Mouse (Mus musculus) central nervous system, embryonic 18 days (tissue): ENCODE measurements around the gene Capn15. TPM values are rescaled to one million over a fixed set of nuclear protein-coding genes. Genes with fewer than 3 reads are reported as not detected.

Experiments
- polyA plus RNA-seq: library from polyadenylated mRNA; depleted of rRNA; stranded (reverse); fragments of >200 nt; gene quantifications from 2 replicates; pipeline ENCODE4 v1.2.3, GENCODE M21; 2012; rRNA removed

Gene Capn15
- 38.4 and 38.8 TPM in 2 replicates for polyA plus RNA-seq

DNA sequence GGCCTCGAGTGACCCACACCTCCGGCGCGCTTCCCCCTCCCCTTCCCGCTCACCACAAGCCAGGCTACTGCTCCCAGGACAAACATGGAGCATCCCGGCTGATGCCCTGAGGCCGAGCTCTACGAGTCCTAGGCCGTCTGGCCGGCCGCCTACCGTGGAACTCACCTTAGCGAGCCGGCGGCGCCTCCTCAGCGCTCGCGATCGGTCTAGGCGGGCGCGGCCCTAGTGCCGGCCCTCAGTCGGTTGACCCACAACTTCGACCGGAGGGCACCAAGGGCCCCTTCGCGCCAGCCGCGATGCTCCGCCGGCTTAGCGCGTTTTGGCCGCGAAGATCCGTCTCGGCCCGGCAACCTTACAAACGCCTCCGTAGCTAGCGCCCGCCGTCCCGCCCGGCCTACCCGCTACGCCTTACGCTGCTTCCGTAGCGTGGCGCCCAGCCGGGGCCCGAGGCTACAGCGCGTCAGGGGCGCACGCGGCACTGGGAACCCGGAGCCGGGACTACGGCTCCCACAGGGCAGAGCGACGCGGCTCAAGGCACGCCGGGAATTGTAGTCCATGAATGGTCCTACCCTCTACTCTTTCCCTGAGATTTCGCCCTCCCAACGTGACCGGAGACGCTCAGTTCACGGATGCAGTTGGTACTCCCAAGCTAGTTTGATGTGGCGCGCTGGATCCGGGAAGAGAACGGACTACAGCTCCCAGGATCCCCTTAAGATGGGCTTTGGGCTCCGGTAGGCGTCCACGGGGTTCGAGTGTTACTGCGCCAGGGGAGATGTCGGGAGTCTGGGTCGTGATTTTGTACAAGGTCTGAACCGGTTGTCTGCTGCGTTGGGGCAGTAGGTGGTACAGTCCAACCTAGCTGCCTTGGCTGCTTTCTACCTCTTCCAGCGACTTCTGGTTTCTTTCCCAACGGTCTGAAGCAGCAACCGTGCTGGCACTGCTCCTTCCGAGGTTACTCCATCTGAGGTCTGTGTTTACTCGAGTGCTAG, at the start of gene Capn15:
Gene Capn15 (minus strand): TSS at position 491 of the 989 bp plus-strand sequence.

GRCm38 (mm10) chr17:25951803-25952623, 33.6 kb downstream of the Capn15 start, which contains the start of gene A930017K11Rik:
TSS of gene A930017K11Rik (minus strand) at chr17:25952565.

GRCm38 (mm10) chr17:25944366-25945163, 41.0 kb downstream of the Capn15 start, which contains the start of the genes Pigq and Nhlrc4:
TSS of gene Pigq (minus strand) at chr17:25944936.
TSS of gene Nhlrc4 (minus strand) at chr17:25944961.

GRCm38 (mm10) chr17:25919144-25919785, 66.3 kb downstream of the Capn15 start, which contains the start of gene Rab40c:
TSS of gene Rab40c (minus strand) at chr17:25919727.

Other genes starting within 250 kb of the Capn15 start
- 0.15 and 0.17 TPM in 2 replicates for gene Mslnl, start 249.8 kb downstream of the Capn15 start, polyA plus RNA-seq
- 1.6 and 32.1 TPM in 2 replicates for gene Msln, start 231.4 kb downstream of the Capn15 start, polyA plus RNA-seq
- gene Narfl, start 212.0 kb downstream of the Capn15 start, polyA plus RNA-seq = 26.8 and 27.4 TPM in 2 replicates
- gene Haghl, start 200.1 kb downstream of the Capn15 start, polyA plus RNA-seq = 211 and 212 TPM in 2 replicates
- gene Ccdc78, start 199.2 kb downstream of the Capn15 start, polyA plus RNA-seq = 0.12 and 0.13 TPM in 2 replicates
- 106 and 118 TPM in 2 replicates for gene Fam173a, start 192.9 kb downstream of the Capn15 start, polyA plus RNA-seq
- gene AC134908.4, start 190.1 kb downstream of the Capn15 start, polyA plus RNA-seq = 0.33 and 0.57 TPM in 2 replicates
- 90.6 and 111 TPM in 2 replicates for gene Metrn, start 188.7 kb downstream of the Capn15 start, polyA plus RNA-seq
- 79.5 and 95.0 TPM in 2 replicates for gene Fbxl16, start 176.7 kb downstream of the Capn15 start, polyA plus RNA-seq
- 42.3 and 44.7 TPM in 2 replicates for gene Wdr24, start 162.2 kb downstream of the Capn15 start, polyA plus RNA-seq
- 61.3 and 66.9 TPM in 2 replicates for gene Jmjd8, start 156.9 kb downstream of the Capn15 start, polyA plus RNA-seq
- gene Stub1, start 152.4 kb downstream of the Capn15 start, polyA plus RNA-seq = 297 and 308 TPM in 2 replicates
- 105 and 106 TPM in 2 replicates for gene Rhbdl1, start 148.5 kb downstream of the Capn15 start, polyA plus RNA-seq
- 37.0 and 39.2 TPM in 2 replicates for gene Gm20683, start 144.0 kb downstream of the Capn15 start, polyA plus RNA-seq
- gene Rhot2, start 140.9 kb downstream of the Capn15 start, polyA plus RNA-seq = 95.8 and 96.0 TPM in 2 replicates
- 46.9 and 49.8 TPM in 2 replicates for gene Wdr90, start 124.3 kb downstream of the Capn15 start, polyA plus RNA-seq
- gene Mcrip2, start 117.0 kb downstream of the Capn15 start, polyA plus RNA-seq = 20.1 and 21.8 TPM in 2 replicates
- 67.4 and 73.2 TPM in 2 replicates for gene Mettl26, start 110.7 kb downstream of the Capn15 start, polyA plus RNA-seq
- gene Wfikkn1, start 104.9 kb downstream of the Capn15 start, polyA plus RNA-seq = 0.39 and 0.40 TPM in 2 replicates
- 88.6 and 89.3 TPM in 2 replicates for gene Rab40c, start 66.1 kb downstream of the Capn15 start, polyA plus RNA-seq
- gene Pigq, start 40.9 kb downstream of the Capn15 start, polyA plus RNA-seq = 107 and 111 TPM in 2 replicates
- gene Nhlrc4, start 40.8 kb downstream of the Capn15 start, polyA plus RNA-seq = 0.29 and 0.44 TPM in 2 replicates
- 0.62 and 1.1 TPM in 2 replicates for gene A930017K11Rik, start 33.2 kb downstream of the Capn15 start, polyA plus RNA-seq
- gene Rab11fip3, start 83.8 kb upstream of the Capn15 start, polyA plus RNA-seq = 58.8 and 66.0 TPM in 2 replicates
- gene Decr2, start 104.5 kb upstream of the Capn15 start, polyA plus RNA-seq = 34.1 and 34.8 TPM in 2 replicates
- 24.6 and 25.0 TPM in 2 replicates for gene Nme4, start 109.8 kb upstream of the Capn15 start, polyA plus RNA-seq
- 9.5 and 10.5 TPM in 2 replicates for gene Tmem8, start 127.5 kb upstream of the Capn15 start, polyA plus RNA-seq
- gene Mrpl28, start 137.7 kb upstream of the Capn15 start, polyA plus RNA-seq = 100 and 106 TPM in 2 replicates
- 24.1 and 24.8 TPM in 2 replicates for gene Axin1, start 152.9 kb upstream of the Capn15 start, polyA plus RNA-seq
- gene Pdia2, start 213.3 kb upstream of the Capn15 start, polyA plus RNA-seq = 0.05 and 0.06 TPM in 2 replicates
- gene Rgs11, start 217.2 kb upstream of the Capn15 start, polyA plus RNA-seq = 25.8 and 30.9 TPM in 2 replicates
- 133 and 144 TPM in 2 replicates for gene Arhgdig, start 222.0 kb upstream of the Capn15 start, polyA plus RNA-seq